Mouse (Mus musculus): ENCODE results near the gene Zfp120. TPM values are rescaled to one million over a fixed set of nuclear protein-coding genes. Genes with fewer than 3 reads are reported as not detected.

Gene Zfp120
- polyA plus RNA-seq (2012): 0.19 and 0.29 TPM in 2 replicates

GRCm38 (mm10) chr2:150136435-150136897, at the start of gene Zfp120:
Gene Zfp120, minus strand, starts transcription at chr2:150136708.

GRCm38 (mm10) chr2:150181570-150181999, 45.1 kb upstream of the Zfp120 start, which contains the start of gene Gm14139:
Gene Gm14139, plus strand, starts transcription at chr2:150181755.

GRCm38 (mm10) chr2:150179579-150179978, 43.1 kb upstream of the Zfp120 start, which contains the start of gene Gm10770:
Gene Gm10770, minus strand, starts transcription at chr2:150179679.

Other genes starting within 250 kb of the Zfp120 start
- not detected in 2 replicates for gene Gm10770, start 43.0 kb upstream of the Zfp120 start, polyA plus RNA-seq (2012)
- not detected in 2 replicates for gene Gm14139, start 45.0 kb upstream of the Zfp120 start, polyA plus RNA-seq (2012)
- 0.03 TPM in 1 of 2 replicates, not detected in the other for gene Zfp937, start 81.4 kb upstream of the Zfp120 start, polyA plus RNA-seq (2012)
- gene Gm21994, start 118.9 kb upstream of the Zfp120 start, polyA plus RNA-seq (2012): 0.09 and 0.27 TPM in 2 replicates
- not detected in 2 replicates for gene Gm14124, start 120.8 kb upstream of the Zfp120 start, polyA plus RNA-seq (2012)
- gene Gm10130, start 187.0 kb upstream of the Zfp120 start, polyA plus RNA-seq (2012): not detected in 2 replicates
- gene 3300002I08Rik, start 226.1 kb upstream of the Zfp120 start, polyA plus RNA-seq (2012): not detected in 2 replicates

Data from megakaryocyte-erythroid progenitor cell, adult 5 weeks (primary cell).